Mouse (Mus musculus): ENCODE data around the gene Tmub2.

DNA sequence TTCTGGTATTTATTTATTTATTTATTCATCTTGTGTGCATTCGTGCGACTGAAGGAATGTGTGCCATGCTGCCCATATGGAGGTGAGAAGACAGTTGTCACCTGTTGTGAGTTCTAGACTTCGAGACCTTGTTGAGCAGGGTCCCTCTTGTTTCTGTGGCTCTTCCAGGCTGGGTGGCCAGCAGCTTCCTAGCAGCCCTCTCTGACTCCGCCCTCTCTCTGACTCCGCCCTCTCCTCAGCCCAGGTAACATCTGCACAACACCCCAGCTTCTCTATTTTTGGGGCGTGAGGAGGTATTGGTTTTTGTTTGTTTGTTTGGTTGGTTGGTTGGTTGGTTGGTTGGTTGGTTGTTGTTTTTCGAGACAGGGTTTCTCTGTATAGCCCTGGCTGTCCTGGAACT, 43.1 kb downstream of the Tmub2 start:
- TF ChIP-seq POLR2A (IDR thresholded peaks at IDR 0.05; ENCODE audit: borderline replicate concordance, extremely low read depth, insufficient read depth, insufficient read length, poor library complexity, severe bottlenecking) (no peak), CTCF (IDR thresholded peaks at IDR 0.05; ENCODE audit: borderline replicate concordance, extremely low read depth, insufficient read depth, insufficient read length) (no peak)

Data from brain, embryonic 14.5 days (tissue).